Mouse (Mus musculus): Measurements from ENCODE around the gene Agtr1b. TPM values are rescaled to one million over a fixed set of nuclear protein-coding genes. Genes with fewer than 3 reads are reported as not detected.

Agtr1b gene
- not detected in 2 replicates for polyA plus RNA-seq (2016; fragmentation: Nextera tagmentation; extraction: Ambion mirVana)

- Histone ChIP-seq H3K4me1 (peaks cover 6% of the 10 kb centered on the region; the same call in 1 of the 2 replicates), H3K4me3 (peak within 1 kb of the TSS; percentile 21), H3K36me3 (no peaks in the 10 kb centered on the region), H3K9ac (peak within 1 kb of the TSS; percentile 33; the same call in 1 of the 2 replicates), H3K9me3 (replicated peaks) (no peaks in the 10 kb centered on the region), H3K4me2 (replicated peaks) (peak within 1 kb of the TSS; percentile 47), H3K27me3 (no peaks in the 10 kb centered on the region), H3K27ac (no peak within 1 kb of the TSS)
- peak; percentile 89 for ATAC-seq (ENCODE audit: low FRiP score)
- 12% methylated on average over 19 of the region's 19 CpGs for WGBS
These were observed at the start of gene Agtr1b for GRCm38 (mm10) chr3:20366558-20367522. Gene Agtr1b, minus strand, starts transcription at chr3:20367177.

GRCm38 (mm10) chr3:20353598-20353997 is 13.4 kb downstream of the Agtr1b start:
- H3K9me3 ChIP-seq (replicated peaks), result no peaks in the 10 kb centered on the region
- no peak for ATAC-seq (ENCODE audit: low FRiP score)
- H3K36me3 ChIP-seq, result no peaks in the 10 kb centered on the region
- no peaks in the 10 kb centered on the region for H3K27me3 ChIP-seq
- H3K4me2 ChIP-seq (replicated peaks), result no peak overlapping the region
- H3K4me3 ChIP-seq, result no peak overlapping the region
- no peak overlapping the region for H3K27ac ChIP-seq
- no peaks in the 10 kb centered on the region for H3K4me1 ChIP-seq
- H3K9ac ChIP-seq, result no peak overlapping the region

- Histone ChIP-seq H3K36me3 (no peaks in the 10 kb centered on the region), H3K27ac (no peak overlapping the region), H3K4me1 (no peaks in the 10 kb centered on the region), H3K9ac (no peak overlapping the region), H3K4me3 (no peak overlapping the region), H3K9me3 (replicated peaks) (0 out of 2 replicates have a peak, but pooled peaks cover 2% of the 10 kb centered on the region), H3K27me3 (no peaks in the 10 kb centered on the region), H3K4me2 (replicated peaks) (no peak overlapping the region)
- ATAC-seq (ENCODE audit: low FRiP score), result no peak
These were observed 18.8 kb downstream of the Agtr1b start for GRCm38 (mm10) chr3:20348206-20348605.

GRCm38 (mm10) chr3:20340402-20340801 is 26.6 kb downstream of the Agtr1b start:
- WGBS, result 83% methylated on average over 1 of the region's 1 CpGs
- no peaks in the 10 kb centered on the region for H3K36me3 ChIP-seq
- no peaks in the 10 kb centered on the region for H3K27me3 ChIP-seq
- H3K9me3 ChIP-seq (replicated peaks), result no peaks in the 10 kb centered on the region
- H3K9ac ChIP-seq, result no peak overlapping the region
- H3K4me3 ChIP-seq, result no peak overlapping the region
- no peaks in the 10 kb centered on the region for H3K4me1 ChIP-seq
- no peak overlapping the region for H3K27ac ChIP-seq
- no peak for ATAC-seq (ENCODE audit: low FRiP score)
- no peak overlapping the region for H3K4me2 ChIP-seq (replicated peaks)

- no peak for ATAC-seq (ENCODE audit: low FRiP score)
- H3K4me1 ChIP-seq, result no peaks in the 10 kb centered on the region
- H3K27me3 ChIP-seq, result no peaks in the 10 kb centered on the region
- H3K36me3 ChIP-seq, result no peaks in the 10 kb centered on the region
- H3K9me3 ChIP-seq (replicated peaks), result no peaks in the 10 kb centered on the region
- H3K9ac ChIP-seq, result no peak overlapping the region
- H3K27ac ChIP-seq, result no peak overlapping the region
- H3K4me2 ChIP-seq (replicated peaks), result no peak overlapping the region
- H3K4me3 ChIP-seq, result no peak overlapping the region
- WGBS, result 56% methylated on average over 5 of the region's 5 CpGs
These were observed 32.3 kb downstream of the Agtr1b start for GRCm38 (mm10) chr3:20334681-20335080.

- Histone ChIP-seq H3K27ac (no peak overlapping the region), H3K4me3 (no peak overlapping the region), H3K4me1 (no peaks in the 10 kb centered on the region), H3K27me3 (no peaks in the 10 kb centered on the region), H3K9me3 (replicated peaks) (no peaks in the 10 kb centered on the region), H3K36me3 (no peaks in the 10 kb centered on the region), H3K9ac (no peak overlapping the region), H3K4me2 (replicated peaks) (no peak overlapping the region)
- no peak; the same call in 1 of the 2 replicates for ATAC-seq (ENCODE audit: low FRiP score)
- 3% methylated on average over 1 of the region's 1 CpGs for WGBS
These were observed 49.7 kb downstream of the Agtr1b start for GRCm38 (mm10) chr3:20317233-20317632.

GRCm38 (mm10) chr3:20309142-20309541 is 57.8 kb downstream of the Agtr1b start:
- WGBS, result 92% methylated on average over 4 of the region's 4 CpGs
- no peak for ATAC-seq (ENCODE audit: low FRiP score)
- Histone ChIP-seq H3K27me3 (no peaks in the 10 kb centered on the region), H3K4me1 (no peaks in the 10 kb centered on the region), H3K27ac (no peak overlapping the region), H3K36me3 (no peaks in the 10 kb centered on the region), H3K9ac (no peak overlapping the region), H3K4me3 (no peak overlapping the region), H3K4me2 (replicated peaks) (no peak overlapping the region), H3K9me3 (replicated peaks) (no peaks in the 10 kb centered on the region)

- H3K4me2 ChIP-seq (replicated peaks), result no peak overlapping the region
- H3K27ac ChIP-seq, result no peak overlapping the region
- H3K4me1 ChIP-seq, result no peaks in the 10 kb centered on the region
- ATAC-seq (ENCODE audit: low FRiP score), result no peak
- no peak overlapping the region for H3K9ac ChIP-seq
- no peaks in the 10 kb centered on the region for H3K27me3 ChIP-seq
- H3K36me3 ChIP-seq, result no peaks in the 10 kb centered on the region
- no peaks in the 10 kb centered on the region for H3K9me3 ChIP-seq (replicated peaks)
- no peak overlapping the region for H3K4me3 ChIP-seq
- 85% methylated on average over 4 of the region's 4 CpGs for WGBS
These were observed 59.7 kb downstream of the Agtr1b start for GRCm38 (mm10) chr3:20307256-20307655.

GRCm38 (mm10) chr3:20304758-20305352 is 62.1 kb downstream of the Agtr1b start:
- ATAC-seq (ENCODE audit: low FRiP score), result no peak
- Histone ChIP-seq H3K27me3 (no peaks in the 10 kb centered on the region), H3K4me2 (replicated peaks) (no peak overlapping the region), H3K4me1 (no peaks in the 10 kb centered on the region), H3K36me3 (no peaks in the 10 kb centered on the region), H3K9me3 (replicated peaks) (no peaks in the 10 kb centered on the region), H3K27ac (no peak overlapping the region), H3K9ac (no peak overlapping the region), H3K4me3 (no peak overlapping the region)
- WGBS, result 63% methylated on average over 2 of the region's 2 CpGs

GRCm38 (mm10) chr3:20295546-20295945 is 71.4 kb downstream of the Agtr1b start:
- WGBS, result 90% methylated on average over 3 of the region's 3 CpGs
- H3K4me3 ChIP-seq, result no peak overlapping the region
- no peaks in the 10 kb centered on the region for H3K9me3 ChIP-seq (replicated peaks)
- H3K36me3 ChIP-seq, result no peaks in the 10 kb centered on the region
- ATAC-seq (ENCODE audit: low FRiP score), result no peak
- H3K4me2 ChIP-seq (replicated peaks), result no peak overlapping the region
- H3K27me3 ChIP-seq, result no peaks in the 10 kb centered on the region
- H3K27ac ChIP-seq, result no peak overlapping the region
- no peaks in the 10 kb centered on the region for H3K4me1 ChIP-seq
- H3K9ac ChIP-seq, result no peak overlapping the region

GRCm38 (mm10) chr3:20294542-20295348 is 72.2 kb downstream of the Agtr1b start:
- WGBS, result 83% methylated on average over 9 of the region's 9 CpGs
- Histone ChIP-seq H3K36me3 (no peaks in the 10 kb centered on the region), H3K27me3 (no peaks in the 10 kb centered on the region), H3K4me3 (no peak overlapping the region), H3K9me3 (replicated peaks) (no peaks in the 10 kb centered on the region), H3K27ac (no peak overlapping the region), H3K4me2 (replicated peaks) (no peak overlapping the region), H3K4me1 (no peaks in the 10 kb centered on the region), H3K9ac (no peak overlapping the region)
- ATAC-seq (ENCODE audit: low FRiP score), result no peak

- no peak for ATAC-seq (ENCODE audit: low FRiP score)
- H3K9ac ChIP-seq, result no peak overlapping the region
These were observed 75.6 kb downstream of the Agtr1b start for GRCm38 (mm10) chr3:20291370-20291769.

More at GRCm38 (mm10) chr3:20291370-20291769, 75.6 kb downstream of the Agtr1b start:
- H3K9me3 ChIP-seq (replicated peaks), result no peaks in the 10 kb centered on the region
- H3K27ac ChIP-seq, result no peak overlapping the region
- H3K4me1 ChIP-seq, result no peaks in the 10 kb centered on the region
- no peak overlapping the region for H3K4me3 ChIP-seq
- no peak overlapping the region for H3K4me2 ChIP-seq (replicated peaks)
- no peaks in the 10 kb centered on the region for H3K27me3 ChIP-seq
- no peaks in the 10 kb centered on the region for H3K36me3 ChIP-seq

All from hindbrain, embryonic 12.5 days (tissue).